Mouse (Mus musculus): ENCODE data around the gene Zfp503. TPM values are rescaled to one million over a fixed set of nuclear protein-coding genes. Genes with fewer than 3 reads are reported as not detected.

The Zfp503 gene
- total and polyA plus RNA-seq, 3 experiments = not detected

- Histone ChIP-seq H3K79me2 (replicated peaks; ENCODE audit: control insufficient read depth, extremely low read depth, insufficient read depth, poor library complexity, severe bottlenecking) (no peaks in the 10 kb centered on the region), H3K4me1 (ENCODE audit: control insufficient read depth in 1 of 2, insufficient read depth in 2 of 2) (no peaks in the 10 kb centered on the region), H3K36me3 (replicated peaks in 1 of 2; ENCODE audit: control insufficient read depth in 1 of 2, insufficient read depth in 1 of 2, low read length in 1 of 2) (no peaks in the 10 kb centered on the region), H3K27ac (ENCODE audit: insufficient read depth, low read depth) (no peak overlapping the region), H3K4me2 (ENCODE audit: insufficient read depth, low read depth, poor library complexity, severe bottlenecking) (no peak overlapping the region), H3K9ac (ENCODE audit: insufficient read depth, low read depth) (no peak overlapping the region), H3K4me3 (replicated peaks in 1 of 3; ENCODE audit: low read depth in 2 of 3, low read length in 2 of 3, poor library complexity in 1 of 3) (no peak overlapping the region), H3K27me3 (replicated peaks) (no peaks in the 10 kb centered on the region), H3K9me3 (replicated peaks; ENCODE audit: low read length) (peaks cover 61% of the 10 kb centered on the region)
- TF ChIP-seq GABPA (IDR thresholded peaks at IDR 0.05; ENCODE audit: insufficient replicate concordance, low read depth, low read length) (no peak), EP300 (IDR thresholded peaks at IDR 0.05; ENCODE audit: low read length) (no peak), USF2 (conservative IDR thresholded peaks at IDR 0.05; ENCODE audit: low read depth, low read length) (no peak), POLR2A (IDR thresholded peaks at IDR 0.05; ENCODE audit: low read depth, low read length) (no peak), KAT2A (IDR thresholded peaks at IDR 0.05; ENCODE audit: insufficient replicate concordance, low read length) (no peak), NELFE (IDR thresholded peaks at IDR 0.05; ENCODE audit: low read depth, low read length) (no peak), ZNF384 (IDR thresholded peaks at IDR 0.05; ENCODE audit: low read depth, low read length) (no peak), SIN3A (IDR thresholded peaks at IDR 0.05; ENCODE audit: low read length) (no peak), PAX5 (IDR thresholded peaks at IDR 0.05; ENCODE audit: low read length) (no peak), ZMIZ1 (IDR thresholded peaks at IDR 0.05; ENCODE audit: low read depth, low read length) (no peak), MEF2A (IDR thresholded peaks at IDR 0.05; ENCODE audit: borderline replicate concordance, low read depth, low read length) (no peak), JUN (IDR thresholded peaks at IDR 0.05; ENCODE audit: insufficient read depth, low read depth, low read length) (no peak), UBTF (IDR thresholded peaks at IDR 0.05; ENCODE audit: low read depth, low read length) (no peak), MXI1 (IDR thresholded peaks at IDR 0.05; ENCODE audit: low read depth, low read length) (no peak), SMC3 (IDR thresholded peaks at IDR 0.05; ENCODE audit: low read depth, low read length) (no peak), JUND (conservative IDR thresholded peaks at IDR 0.05; ENCODE audit: low read depth, low read length) (no peak)
- dilution Hi-C loops (cut with MboI; ENCODE audit: extremely low pct_ligation_motif_present, extremely low pct_unique_long_range_greater_than_20kb, low sequenced_read_pairs) = no loop called here
- no peak for DNase-seq (ENCODE audit: extremely low read depth)
- in situ Hi-C loops (cut with MboI; ENCODE audit: low pct_ligation_motif_present, low pct_unique_long_range_greater_than_20kb, low sequenced_read_pairs) = no loop called here
Measured at GRCm38 (mm10) chr14:21986733-21987659, 2.4 kb downstream of the Zfp503 start.

GRCm38 (mm10) chr14:21985981-21986732, 3.2 kb downstream of the Zfp503 start:
- TF ChIP-seq JUND (conservative IDR thresholded peaks at IDR 0.05; ENCODE audit: low read depth, low read length) (no peak), ZC3H11A (IDR thresholded peaks at IDR 0.05; ENCODE audit: low read depth, low read length) (no peak), CHD1 (IDR thresholded peaks at IDR 0.05; ENCODE audit: low read depth, low read length) (no peak), ZKSCAN1 (IDR thresholded peaks at IDR 0.05; ENCODE audit: borderline replicate concordance, low read depth, low read length) (no peak), JUN (IDR thresholded peaks at IDR 0.05; ENCODE audit: insufficient read depth, low read depth, low read length) (no peak), POLR2A (IDR thresholded peaks at IDR 0.05; ENCODE audit: low read depth, low read length) (no peak)
- dilution Hi-C loops (cut with MboI; ENCODE audit: extremely low pct_ligation_motif_present, extremely low pct_unique_long_range_greater_than_20kb, low sequenced_read_pairs) = no loop called here
- DNase-seq (ENCODE audit: extremely low read depth) = no peak
- Histone ChIP-seq H3K9ac (ENCODE audit: insufficient read depth, low read depth) (no peak overlapping the region), H3K79me2 (replicated peaks; ENCODE audit: control insufficient read depth, extremely low read depth, insufficient read depth, poor library complexity, severe bottlenecking) (no peaks in the 10 kb centered on the region), H3K9me3 (replicated peaks; ENCODE audit: low read length) (peaks cover 61% of the 10 kb centered on the region), H3K27ac (ENCODE audit: insufficient read depth, low read depth) (no peak overlapping the region), H3K27me3 (replicated peaks) (no peaks in the 10 kb centered on the region), H3K4me2 (ENCODE audit: insufficient read depth, low read depth, poor library complexity, severe bottlenecking) (no peak overlapping the region), H3K4me1 (ENCODE audit: control insufficient read depth in 1 of 2, insufficient read depth in 2 of 2) (no peaks in the 10 kb centered on the region), H3K4me3 (replicated peaks in 1 of 3; ENCODE audit: low read depth in 2 of 3, low read length in 2 of 3, poor library complexity in 1 of 3) (no peak overlapping the region), H3K36me3 (replicated peaks in 1 of 2; ENCODE audit: control insufficient read depth in 1 of 2, insufficient read depth in 1 of 2, low read length in 1 of 2) (no peaks in the 10 kb centered on the region)
- in situ Hi-C loops (cut with MboI; ENCODE audit: low pct_ligation_motif_present, low pct_unique_long_range_greater_than_20kb, low sequenced_read_pairs) = no loop called here
